Mouse (Mus musculus) embryonic facial prominence, embryonic 12.5 days (tissue): ENCODE data around the gene Gm21425. TPM values are rescaled to one million over a fixed set of nuclear protein-coding genes. Genes with fewer than 3 reads are reported as not detected.
"Not testable (repeated sequence)": the region's sequence is repeated elsewhere in the genome, so short reads cannot be mapped to it uniquely, and the experiment has no call there.

Experiments used
- ATAC-seq: fragments of 200-750 bp; cut with Nextera tagmentation; 2 replicates; pipeline ENCODE4 v1.8.0; 2017; ENCODE audit not compliant: insufficient number of reproducible peaks, insufficient read depth, low FRiP score, low TSS enrichment
- H3K27ac ChIP-seq: fragments of 300-500 bp; sonication (generic); 2 replicates; pipeline ENCODE4 v1.5.1; 2016; ENCODE audit warnings: mild to moderate bottlenecking
- H3K27me3 ChIP-seq: fragments of 300-500 bp; sonication (generic); 2 replicates; pipeline ENCODE4 v1.6.1; 2016; ENCODE audit warnings: mild to moderate bottlenecking, moderate library complexity
- H3K36me3 ChIP-seq: fragments of 300-500 bp; sonication (generic); 2 replicates; pipeline ENCODE4 v1.6.1; 2016; ENCODE audit warnings: mild to moderate bottlenecking
- H3K4me1 ChIP-seq: fragments of 300-500 bp; sonication (generic); 2 replicates; pipeline ENCODE4 v1.6.1; 2016
- H3K4me2 ChIP-seq: fragments of 300-500 bp; sonication (generic); replicated peaks from 2 replicates; pipeline ENCODE4 v1.6.1; 2016; ENCODE audit warnings: mild to moderate bottlenecking, moderate library complexity
- H3K4me3 ChIP-seq: fragments of 300-500 bp; sonication (generic); 2 replicates; pipeline ENCODE4 v1.5.1; 2016; ENCODE audit warnings: mild to moderate bottlenecking
- H3K9ac ChIP-seq: fragments of 300-500 bp; sonication (generic); 2 replicates; pipeline ENCODE4 v1.6.1; 2016; ENCODE audit warnings: mild to moderate bottlenecking, moderate library complexity
- H3K9me3 ChIP-seq: fragments of 300-500 bp; sonication (generic); 2 replicates; pipeline ENCODE4 v1.6.1; 2016; ENCODE audit warnings: mild to moderate bottlenecking, moderate library complexity
- WGBS: fragments of 180-500 bp; shearing (Covaris S2); methylation state at CpG from one replicate; pipeline ENCODE4 v1.1.7; 2016; 5-methylcytosine and 5-hydroxymethylcytosine counted together
- polyA plus RNA-seq: library from polyadenylated mRNA; unstranded; fragments of >200 nt; fragmentation: Nextera tagmentation; extraction: Ambion mirVana; gene quantifications from 2 replicates; pipeline ENCODE4 v1.2.1, GENCODE M21; 2016

The Gm21425 gene
- polyA plus RNA-seq, result not detected in 2 replicates

DNA sequence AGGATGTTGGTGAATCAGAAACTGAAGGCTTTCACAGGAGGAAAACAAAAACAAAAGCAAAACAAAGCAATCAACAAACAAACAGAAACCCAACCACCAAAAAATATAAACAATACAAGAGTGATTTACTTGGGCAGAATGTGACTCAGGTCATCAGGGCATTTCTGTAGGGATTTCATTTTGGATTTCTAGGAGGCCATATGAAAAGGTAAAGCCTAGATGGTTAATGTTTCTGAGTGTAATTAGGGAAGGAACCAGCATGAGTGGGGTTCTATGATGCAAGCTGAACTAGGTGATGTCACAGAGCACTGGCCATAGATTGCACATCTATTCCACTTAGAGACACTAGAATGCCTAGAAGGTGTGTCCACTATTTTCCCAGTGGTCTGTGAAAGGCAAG lies at the start of gene Gm21425:
Gene Gm21425 (plus strand): TSS at position 301 of the 400 bp plus-strand sequence.
- not testable (repeated sequence) for H3K27ac ChIP-seq, H3K9me3 ChIP-seq, H3K4me1 ChIP-seq, H3K4me2 ChIP-seq, ATAC-seq, H3K36me3 ChIP-seq, H3K9ac ChIP-seq, H3K4me3 ChIP-seq, H3K27me3 ChIP-seq

DNA sequence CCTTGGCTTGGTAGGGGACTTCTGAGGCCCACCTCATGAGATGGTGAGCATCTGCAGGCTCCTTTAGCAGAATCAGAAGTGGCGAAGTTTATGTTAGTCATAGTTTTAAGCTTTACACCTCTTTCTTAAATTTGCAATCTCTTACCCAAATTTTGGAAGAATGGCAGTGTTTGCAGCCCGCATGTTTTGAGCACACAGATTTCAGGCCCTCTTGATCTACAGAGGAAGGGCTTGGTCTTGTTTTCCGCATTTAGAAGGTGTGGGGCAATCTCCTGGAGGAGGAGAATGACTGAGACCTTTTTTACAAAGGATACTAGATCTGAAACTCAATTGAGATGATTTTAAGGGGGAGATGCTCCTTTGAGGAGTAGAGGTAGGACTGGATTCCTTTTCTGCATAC lies 28.4 kb upstream of the Gm21425 start, which contains the start of gene Gm21891:
Gene Gm21891 (minus strand): TSS at position 101 of the 400 bp plus-strand sequence.
- H3K4me3 ChIP-seq, H3K9ac ChIP-seq, H3K9me3 ChIP-seq, H3K27me3 ChIP-seq, H3K27ac ChIP-seq, H3K36me3 ChIP-seq, H3K4me2 ChIP-seq, H3K4me1 ChIP-seq, ATAC-seq: not testable (repeated sequence)
- no CpG with 5 or more reads among the region's 3 CpGs for WGBS

Other genes starting within 250 kb of the Gm21425 start
- not detected in 2 replicates for gene Gm20807, start 119.1 kb upstream of the Gm21425 start, polyA plus RNA-seq
- not detected in 2 replicates for gene Gm21891, start 28.5 kb upstream of the Gm21425 start, polyA plus RNA-seq
- not detected in 2 replicates for gene Gm21828, start 62.0 kb downstream of the Gm21425 start, polyA plus RNA-seq
- gene Gm21440, start 90.4 kb downstream of the Gm21425 start, polyA plus RNA-seq, result not detected in 2 replicates
- not detected in 2 replicates for gene Gm21454, start 90.5 kb downstream of the Gm21425 start, polyA plus RNA-seq
- not detected in 2 replicates for gene Gm21725, start 187.1 kb downstream of the Gm21425 start, polyA plus RNA-seq